Comparison of ENCODE assay signal across 8 mouse cellular contexts in the genomic region with DNA sequence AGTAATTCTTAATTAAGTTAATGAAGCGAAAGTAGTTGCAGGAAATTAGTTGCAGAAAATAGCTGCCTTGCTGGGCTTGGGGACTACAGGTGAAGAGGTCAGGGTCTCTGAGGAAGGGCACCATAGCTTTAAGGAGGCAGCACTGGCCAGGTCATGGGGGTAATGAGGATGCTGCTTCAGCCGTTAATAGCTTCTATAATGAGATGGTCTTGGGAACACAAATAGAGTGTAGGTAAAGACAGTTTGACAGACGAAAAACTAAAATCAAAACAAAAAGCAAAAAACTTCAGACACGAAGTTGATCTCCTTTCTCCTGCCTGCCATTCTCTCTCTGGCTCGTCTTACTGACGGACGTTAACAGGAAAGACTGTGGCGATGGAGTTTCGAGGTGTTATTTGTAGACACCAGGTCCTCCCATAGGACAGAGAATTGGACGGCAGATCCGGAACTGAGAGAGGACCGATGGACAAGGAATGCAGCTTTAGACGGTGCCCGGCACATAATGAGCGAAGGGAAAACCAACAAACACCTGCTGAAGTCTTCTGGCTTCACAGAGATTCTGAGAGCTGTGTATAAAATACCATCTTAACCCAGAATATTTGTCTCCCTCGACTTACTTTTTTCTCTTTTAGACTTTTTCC. TPM values are rescaled to one million over a fixed set of nuclear protein-coding genes. Genes with fewer than 3 reads are reported as not detected.
DNase-seq lines count a peak whose midpoint lies in the region; ATAC-seq and TF ChIP-seq lines count a peak whose summit lies in the region.

No protein-coding gene starts in this region.

- in situ Hi-C loops in CH12.LX (cut with MboI; ENCODE audit: low pct_ligation_motif_present, low pct_unique_long_range_greater_than_20kb, low sequenced_read_pairs) = loop anchor here (25.0 kb wide), 3 partner anchors 231 to 1056 kb away; no protein-coding TSS in a partner anchor

- H3K4me2 ChIP-seq in CH12.LX (ENCODE audit: insufficient read depth, low read depth, poor library complexity, severe bottlenecking) = peak overlapping the region; percentile 85
- peak overlapping the region; percentile 75 for H3K4me2 ChIP-seq in heart, embryonic 15.5 days
- peak overlapping the region; percentile 95 for H3K4me2 ChIP-seq in limb, embryonic 13.5 days (replicated peaks)
- peak overlapping the region; percentile 61 for H3K4me2 ChIP-seq in midbrain, postnatal 0 days (ENCODE audit: low read depth, low read length, poor library complexity, severe bottlenecking)

- H3K27me3 ChIP-seq in CH12.LX (replicated peaks) = peaks cover 16% of the 10 kb centered on the region
- no peaks in the 10 kb centered on the region for H3K27me3 ChIP-seq in heart, embryonic 15.5 days
- peaks cover 3% of the 10 kb centered on the region; the same call in 1 of the 2 replicates for H3K27me3 ChIP-seq in limb, embryonic 13.5 days
- no peaks in the 10 kb centered on the region for H3K27me3 ChIP-seq in midbrain, postnatal 0 days (ENCODE audit: insufficient read depth, low read length)

- peak overlapping the region; percentile 73 for H3K9ac ChIP-seq in CH12.LX (ENCODE audit: insufficient read depth, low read depth)
- H3K9ac ChIP-seq in heart, embryonic 15.5 days = peak overlapping the region; percentile 45
- H3K9ac ChIP-seq in limb, embryonic 13.5 days = peak overlapping the region; percentile 53
- H3K9ac ChIP-seq in midbrain, postnatal 0 days (replicated peaks; ENCODE audit: low read length, poor library complexity, severe bottlenecking) = peak overlapping the region; percentile 40; the same call in 1 of the 2 replicates

- H3K4me1 ChIP-seq in CH12.LX (ENCODE audit: control insufficient read depth in 1 of 2, insufficient read depth in 2 of 2) = peaks cover 6 to 11% of the 10 kb centered on the region in 2 experiments; a peak in 3 of 4 replicates
- H3K4me1 ChIP-seq in heart, embryonic 15.5 days (replicated peaks) = peaks cover 17% of the 10 kb centered on the region
- H3K4me1 ChIP-seq in limb, embryonic 13.5 days = peaks cover 23% of the 10 kb centered on the region
- no peaks in the 10 kb centered on the region for H3K4me1 ChIP-seq in midbrain, postnatal 0 days (ENCODE audit: insufficient read depth, low read length)

- H3K79me2 ChIP-seq in CH12.LX (replicated peaks; ENCODE audit: control insufficient read depth, extremely low read depth, insufficient read depth, poor library complexity, severe bottlenecking) = no peaks in the 10 kb centered on the region

- H3K36me3 ChIP-seq in CH12.LX (replicated peaks in 1 of 2; ENCODE audit: control insufficient read depth in 1 of 2, insufficient read depth in 1 of 2, low read length in 1 of 2) = no peaks in the 10 kb centered on the region
- H3K36me3 ChIP-seq in heart, embryonic 15.5 days = no peaks in the 10 kb centered on the region
- H3K36me3 ChIP-seq in limb, embryonic 13.5 days = no peaks in the 10 kb centered on the region
- H3K36me3 ChIP-seq in midbrain, postnatal 0 days (ENCODE audit: insufficient read depth, low read length) = no peaks in the 10 kb centered on the region

- 0 out of 2 replicates have a peak overlapping the region, but pooled peaks have one; percentile 8 for H3K27ac ChIP-seq in CH12.LX (ENCODE audit: insufficient read depth, low read depth)
- peak overlapping the region; percentile 22 for H3K27ac ChIP-seq in heart, embryonic 15.5 days
- no peak overlapping the region for H3K27ac ChIP-seq in limb, embryonic 13.5 days
- no peak overlapping the region for H3K27ac ChIP-seq in midbrain, postnatal 0 days (ENCODE audit: low read depth, low read length)

- WGBS in heart, embryonic 15.5 days = under 1% methylated on average over 16 of the region's 16 CpGs
- 1% methylated on average over 16 of the region's 16 CpGs for WGBS in limb, embryonic 13.5 days
- under 1% methylated on average over 16 of the region's 16 CpGs for WGBS in midbrain, postnatal 0 days

- no peak for TF ChIP-seq RAD21 in CH12.LX (IDR thresholded peaks at IDR 0.05; ENCODE audit: low read depth, low read length)

- H3K4me3 ChIP-seq in CH12.LX (replicated peaks in 1 of 3; ENCODE audit: low read depth in 2 of 3, low read length in 2 of 3, poor library complexity in 1 of 3) = peak overlapping the region; percentile 60 to 81 (median 64)
- peak overlapping the region; percentile 57 for H3K4me3 ChIP-seq in heart, embryonic 15.5 days
- peak overlapping the region; percentile 62 for H3K4me3 ChIP-seq in limb, embryonic 13.5 days
- peak overlapping the region; percentile 47 for H3K4me3 ChIP-seq in midbrain, postnatal 0 days (ENCODE audit: low read depth, low read length)

- TF ChIP-seq POLR2A in CH12.LX (IDR thresholded peaks at IDR 0.05; ENCODE audit: low read depth, low read length) = no peak

- dilution Hi-C loops in CH12.LX (cut with MboI; ENCODE audit: extremely low pct_ligation_motif_present, extremely low pct_unique_long_range_greater_than_20kb, low sequenced_read_pairs) = no loop called here

- no peaks in the 10 kb centered on the region for H3K9me3 ChIP-seq in CH12.LX (replicated peaks; ENCODE audit: low read length)
- H3K9me3 ChIP-seq in heart, embryonic 15.5 days (replicated peaks) = no peaks in the 10 kb centered on the region
- no peaks in the 10 kb centered on the region for H3K9me3 ChIP-seq in limb, embryonic 13.5 days
- no peaks in the 10 kb centered on the region for H3K9me3 ChIP-seq in midbrain, postnatal 0 days (ENCODE audit: low read length)

- no peak for TF ChIP-seq EP300 in CH12.LX (IDR thresholded peaks at IDR 0.05; ENCODE audit: low read length)

- ATAC-seq in heart, embryonic 15.5 days (replicated peaks; ENCODE audit: insufficient number of reproducible peaks, insufficient read depth, low FRiP score, low read depth) = no peak
- ATAC-seq in limb, embryonic 13.5 days (ENCODE audit: low FRiP score, low read depth) = no peak
- ATAC-seq in midbrain, postnatal 0 days (ENCODE audit: low FRiP score) = no peak

- DNase-seq in frontal cortex, postnatal 36 days (ENCODE audit: low spot score in 2 of 2) = peak; percentile 44 to 49
- DNase-seq in frontal cortex, postnatal 10 days (ENCODE audit: low spot score in 2 of 2) = no peak
- peak; percentile 55 for DNase-seq in CH12.LX (ENCODE audit: extremely low read depth)
- DNase-seq in cerebellum, postnatal 25 days = peak; percentile 46 to 47
- peak; percentile 38 for DNase-seq in midbrain, postnatal 0 days (ENCODE audit: low spot score)
- no peak for DNase-seq in gastrocnemius, adult 8-10 months (ENCODE audit: low spot score in 2 of 2)

- no peak for TF ChIP-seq CTCF in CH12.LX (conservative IDR thresholded peaks at IDR 0.05 in 1 of 2, IDR thresholded peaks at IDR 0.05 in 1 of 2; ENCODE audit: low read depth in 2 of 2, low read length in 2 of 2)
- no peak for TF ChIP-seq CTCF in midbrain, postnatal 0 days (IDR thresholded peaks at IDR 0.05)

TF ChIP-seq in CH12.LX, 34 proteins besides CTCF, POLR2A, EP300 and RAD21 (continues in another document):
- TF ChIP-seq JUN (IDR thresholded peaks at IDR 0.05; ENCODE audit: insufficient read depth, low read depth, low read length) = no peak
- TF ChIP-seq BHLHE40 (IDR thresholded peaks at IDR 0.05; ENCODE audit: low read depth, low read length) = peak; percentile 17; the same call in 1 of the 2 replicates
- TF ChIP-seq TBP (conservative IDR thresholded peaks at IDR 0.05; ENCODE audit: low read depth, low read length) = 0 out of 2 replicates have a peak, but pooled peaks have one; percentile 26
- no peak for TF ChIP-seq TCF12 (IDR thresholded peaks at IDR 0.05; ENCODE audit: low read depth, low read length)
- no peak for TF ChIP-seq UBTF (IDR thresholded peaks at IDR 0.05; ENCODE audit: low read depth, low read length)
- 0 out of 2 replicates have a peak, but pooled peaks have one; percentile 2 for TF ChIP-seq CHD1 (IDR thresholded peaks at IDR 0.05; ENCODE audit: low read depth, low read length)
- TF ChIP-seq HCFC1 (IDR thresholded peaks at IDR 0.05; ENCODE audit: low read depth, low read length) = no peak

RNA-seq across cellular contexts. Expression of a gene that starts 10.8 kb away (rescaled TPM):
- total RNA-seq in CH12.LX (2012; rRNA removed) (146 and 176 TPM in 2 replicates), CH12.LX (2014; rRNA removed) (134 and 141 TPM in 2 replicates)
- polyA plus RNA-seq in CH12.LX (2012; ENCODE audit: insufficient read length, low read depth) = 185 and 198 TPM in 2 replicates
- 61.4 and 84.7 TPM in 2 replicates for polyA plus RNA-seq in heart, embryonic 15.5 days (2015; fragmentation: Nextera tagmentation; extraction: Ambion mirVana)
- polyA plus RNA-seq in limb, embryonic 13.5 days (2015; fragmentation: Nextera tagmentation; extraction: Ambion mirVana) = 139 and 140 TPM in 2 replicates
- 74.5 and 76.2 TPM in 2 replicates for total RNA-seq in midbrain, postnatal 0 days (2014; rRNA removed)
- 64.2 and 65.0 TPM in 2 replicates for polyA plus RNA-seq in midbrain, postnatal 0 days (2015; fragmentation: Nextera tagmentation; extraction: Ambion mirVana)
- total RNA-seq in gastrocnemius, adult 8-10 months (2022) = 10 to 100 TPM; 22.7 to 27.5 (median 25.3) TPM

RNA-seq across cellular contexts. Expression of a gene that starts 22.8 kb away (rescaled TPM):
- total RNA-seq in CH12.LX (2012; rRNA removed) (not detected in 2 replicates), CH12.LX (2014; rRNA removed) (not detected in 2 replicates)
- not detected in 2 replicates for polyA plus RNA-seq in CH12.LX (2012; ENCODE audit: insufficient read length, low read depth)
- not detected in 2 replicates for polyA plus RNA-seq in heart, embryonic 15.5 days (2015; fragmentation: Nextera tagmentation; extraction: Ambion mirVana)
- not detected in 2 replicates for polyA plus RNA-seq in limb, embryonic 13.5 days (2015; fragmentation: Nextera tagmentation; extraction: Ambion mirVana)
- total RNA-seq in midbrain, postnatal 0 days (2014; rRNA removed) = not detected in 2 replicates
- polyA plus RNA-seq in midbrain, postnatal 0 days (2015; fragmentation: Nextera tagmentation; extraction: Ambion mirVana) = not detected in 2 replicates
- total RNA-seq in gastrocnemius, adult 8-10 months (2022) = not detected

RNA-seq across cellular contexts. Expression of a gene that starts 39.1 kb away (rescaled TPM):
- total RNA-seq in CH12.LX (2012; rRNA removed) = not detected in 2 replicates
- total RNA-seq in CH12.LX (2014; rRNA removed) = not detected in 2 replicates
- polyA plus RNA-seq in CH12.LX (2012; ENCODE audit: insufficient read length, low read depth) = not detected in 2 replicates
- polyA plus RNA-seq in heart, embryonic 15.5 days (2015; fragmentation: Nextera tagmentation; extraction: Ambion mirVana) = not detected in 2 replicates
- not detected in 2 replicates for polyA plus RNA-seq in limb, embryonic 13.5 days (2015; fragmentation: Nextera tagmentation; extraction: Ambion mirVana)
- total RNA-seq in midbrain, postnatal 0 days (2014; rRNA removed) = not detected in 2 replicates
- not detected in 2 replicates for polyA plus RNA-seq in midbrain, postnatal 0 days (2015; fragmentation: Nextera tagmentation; extraction: Ambion mirVana)
- not detected for total RNA-seq in gastrocnemius, adult 8-10 months (2022)

RNA-seq across cellular contexts. Expression of a gene that starts 57.2 kb away (rescaled TPM):
- total RNA-seq in CH12.LX (2012; rRNA removed) (not detected in 2 replicates), CH12.LX (2014; rRNA removed) (not detected in 2 replicates)
- polyA plus RNA-seq in CH12.LX (2012; ENCODE audit: insufficient read length, low read depth) = 0.13 and 0.18 TPM in 2 replicates
- polyA plus RNA-seq in heart, embryonic 15.5 days (2015; fragmentation: Nextera tagmentation; extraction: Ambion mirVana) = 0.04 TPM in 1 of 2 replicates, not detected in the other
- polyA plus RNA-seq in limb, embryonic 13.5 days (2015; fragmentation: Nextera tagmentation; extraction: Ambion mirVana) = 0.06 TPM in 1 of 2 replicates, not detected in the other
- not detected in 2 replicates for total RNA-seq in midbrain, postnatal 0 days (2014; rRNA removed)
- polyA plus RNA-seq in midbrain, postnatal 0 days (2015; fragmentation: Nextera tagmentation; extraction: Ambion mirVana) = 0.10 TPM in 1 of 2 replicates, not detected in the other
- not detected for total RNA-seq in gastrocnemius, adult 8-10 months (2022)

Comparison
In these comparisons a context has a peak if more than half of its experiments do, and no peak if none do; other contexts are left out.
1. DNase-seq: peak in frontal cortex, postnatal 36 days (2 of 2), CH12.LX (single experiment), cerebellum, postnatal 25 days (2 of 2) and midbrain, postnatal 0 days (single experiment); none in frontal cortex, postnatal 10 days (0 of 2) and gastrocnemius, adult 8-10 months (0 of 2).
2. H3K27ac ChIP-seq: peak in CH12.LX (single experiment) and heart, embryonic 15.5 days (single experiment); none in limb, embryonic 13.5 days (single experiment) and midbrain, postnatal 0 days (single experiment).
3. Peak in every context shown above with its lines, with median percentiles within 50 percentile points of each other: H3K4me2 ChIP-seq, H3K4me3 ChIP-seq and H3K9ac ChIP-seq.